8 mouse cellular contexts compared by ENCODE assay signal in genomic region chr4:120248800-120249261, GRCm38 (mm10). TPM values are rescaled to one million over a fixed set of nuclear protein-coding genes. Genes with fewer than 3 reads are reported as not detected.
DNase-seq lines count a peak whose midpoint lies in the region; ATAC-seq and TF ChIP-seq lines count a peak whose summit lies in the region.

No protein-coding gene starts in this region.

- no peaks in the 10 kb centered on the region for H3K9me3 ChIP-seq in hindbrain, embryonic 12.5 days (replicated peaks)
- no peaks in the 10 kb centered on the region for H3K9me3 ChIP-seq in midbrain, embryonic 11.5 days (ENCODE audit: control insufficient read depth, low read length)

- no peak for TF ChIP-seq CTCF in cortical plate, adult 2 months (IDR thresholded peaks at IDR 0.05; ENCODE audit: extremely low read depth, insufficient read depth, low read length)
- TF ChIP-seq CTCF in gastrocnemius, adult 2 months (IDR thresholded peaks at IDR 0.05) = no peak

- 4% methylated on average over 8 of the region's 8 CpGs for WGBS in hindbrain, embryonic 12.5 days
- WGBS in midbrain, embryonic 11.5 days = 4% methylated on average over 8 of the region's 8 CpGs

- no peaks in the 10 kb centered on the region for H3K36me3 ChIP-seq in hindbrain, embryonic 12.5 days
- no peaks in the 10 kb centered on the region for H3K36me3 ChIP-seq in midbrain, embryonic 11.5 days (ENCODE audit: control insufficient read depth, insufficient read depth, low read length)

- peak; percentile 33 for ATAC-seq in hindbrain, embryonic 12.5 days (ENCODE audit: low FRiP score)
- ATAC-seq in midbrain, embryonic 11.5 days (ENCODE audit: low FRiP score) = no peak
- no peak for ATAC-seq in granulocyte monocyte progenitor cell, adult 5-6 weeks (replicated peaks; ENCODE audit: poor library complexity, severe bottlenecking)
- no peak for ATAC-seq in inflammation-experienced regulatory T-cells, adult 6 months

- H3K4me1 ChIP-seq in cortical plate, adult 2 months (ENCODE audit: control insufficient read depth, insufficient read depth, low read length) = peaks cover 8% of the 10 kb centered on the region
- peaks cover 61% of the 10 kb centered on the region for H3K4me1 ChIP-seq in hindbrain, embryonic 12.5 days
- peaks cover 30% of the 10 kb centered on the region for H3K4me1 ChIP-seq in midbrain, embryonic 11.5 days (ENCODE audit: control insufficient read depth, insufficient read depth, low read length)

- no peak overlapping the region for H3K4me3 ChIP-seq in cortical plate, adult 2 months (ENCODE audit: insufficient read depth, low read length)
- H3K4me3 ChIP-seq in gastrocnemius, adult 2 months = no peak overlapping the region
- no peak overlapping the region for H3K4me3 ChIP-seq in hindbrain, embryonic 12.5 days
- no peak overlapping the region for H3K4me3 ChIP-seq in midbrain, embryonic 11.5 days (ENCODE audit: low read depth, low read length)

- 0 out of 2 replicates have a peak, but pooled peaks cover under 1% of the 10 kb centered on the region for H3K27me3 ChIP-seq in hindbrain, embryonic 12.5 days
- no peaks in the 10 kb centered on the region for H3K27me3 ChIP-seq in midbrain, embryonic 11.5 days (ENCODE audit: control insufficient read depth, insufficient read depth, low read length)

- no peak for TF ChIP-seq POLR2A in cortical plate, adult 2 months (IDR thresholded peaks at IDR 0.05; ENCODE audit: extremely low read depth, insufficient read depth, low read length)

- 0 out of 2 replicates have a peak overlapping the region, but pooled peaks have one; percentile 27 for H3K27ac ChIP-seq in cortical plate, adult 2 months (ENCODE audit: insufficient read depth, low read length)
- peak overlapping the region; percentile 89 for H3K27ac ChIP-seq in gastrocnemius, adult 2 months
- H3K27ac ChIP-seq in hindbrain, embryonic 12.5 days = peak overlapping the region; percentile 79
- no peak overlapping the region for H3K27ac ChIP-seq in midbrain, embryonic 11.5 days (ENCODE audit: low read depth, low read length)

- no peak overlapping the region for H3K9ac ChIP-seq in hindbrain, embryonic 12.5 days
- H3K9ac ChIP-seq in midbrain, embryonic 11.5 days (ENCODE audit: low read length) = no peak overlapping the region

- peak; percentile 93 for DNase-seq in Muller cell, postnatal 12 days (ENCODE audit: inconsistent ontology term)
- DNase-seq in gastrocnemius, adult 2 months = peak; percentile 96
- DNase-seq in left cerebral cortex, adult 11 months (ENCODE audit: low spot score) = peak; percentile 69
- DNase-seq in midbrain, embryonic 11.5 days (ENCODE audit: low spot score, missing footprints) = peak; percentile 91

- H3K4me2 ChIP-seq in hindbrain, embryonic 12.5 days (replicated peaks) = peak overlapping the region; percentile 17; the same call in 1 of the 2 replicates
- H3K4me2 ChIP-seq in midbrain, embryonic 11.5 days = no peak overlapping the region

- intact Hi-C loops in gastrocnemius, adult 2 months (cut with DNase I) = loop anchor here (1.0 kb wide), 1 partner anchor 27 kb away; no protein-coding TSS in a partner anchor

RNA-seq across cellular contexts. Expression of gene Foxo6, which starts 38.3 kb away (rescaled TPM):
- polyA plus RNA-seq in cortical plate, adult 2 months (2012; rRNA removed) = 8.5 and 9.5 TPM in 2 replicates
- 10 to 100 TPM in 1 of 2 experiments, 1 to 10 TPM in 1; 4.3 to 10.0 TPM for total RNA-seq in gastrocnemius, adult 2 months (2021)
- polyA plus RNA-seq in hindbrain, embryonic 12.5 days (2016; fragmentation: Nextera tagmentation; extraction: Ambion mirVana) = 0.48 and 0.90 TPM in 2 replicates
- 0.11 and 0.25 TPM in 2 replicates for polyA plus RNA-seq in midbrain, embryonic 11.5 days (2014; fragmentation: Nextera tagmentation; extraction: Ambion mirVana)
- not detected in 2 replicates for total RNA-seq in granulocyte monocyte progenitor cell, adult 5-6 weeks (2014; fragmentation: Nextera tagmentation)
- total RNA-seq in granulocyte monocyte progenitor cell, adult 5-6 weeks (2017) = not detected in 2 replicates
- not detected for polyA plus RNA-seq in inflammation-experienced regulatory T-cells, adult 6 months (2017; shearing (Covaris generic))
